Mouse (Mus musculus) layer of hippocampus, postnatal 36 days (tissue): ENCODE results near the gene Tmem63c. TPM values are rescaled to one million over a fixed set of nuclear protein-coding genes. Genes with fewer than 3 reads are reported as not detected.
A peak's percentile ranks its signal among the peaks of the same experiment; 100 is the strongest.

ENCODE experiments used
- DNase-seq, 2 experiments: peaks; one replicate each; pipeline ENCODE4 v3.0.0; 2022
- total RNA-seq, 2 experiments: library from RNA; stranded (reverse); gene quantifications; 2 replicates each; pipeline ENCODE4 v1.2.3; 2021

The Tmem63c gene
- total RNA-seq, 2 experiments from 2014 or later, result 36.2 to 36.4 TPM

GRCm38 (mm10) chr12:87054873-87055272 lies 33.7 kb downstream of the Tmem63c start:
- no peak for DNase-seq

- DNase-seq, result no peak
Observed at GRCm38 (mm10) chr12:87057066-87057465, 35.9 kb downstream of the Tmem63c start.

- DNase-seq, result no peak
Observed at GRCm38 (mm10) chr12:87065446-87065845, 44.3 kb downstream of the Tmem63c start.

DNA sequence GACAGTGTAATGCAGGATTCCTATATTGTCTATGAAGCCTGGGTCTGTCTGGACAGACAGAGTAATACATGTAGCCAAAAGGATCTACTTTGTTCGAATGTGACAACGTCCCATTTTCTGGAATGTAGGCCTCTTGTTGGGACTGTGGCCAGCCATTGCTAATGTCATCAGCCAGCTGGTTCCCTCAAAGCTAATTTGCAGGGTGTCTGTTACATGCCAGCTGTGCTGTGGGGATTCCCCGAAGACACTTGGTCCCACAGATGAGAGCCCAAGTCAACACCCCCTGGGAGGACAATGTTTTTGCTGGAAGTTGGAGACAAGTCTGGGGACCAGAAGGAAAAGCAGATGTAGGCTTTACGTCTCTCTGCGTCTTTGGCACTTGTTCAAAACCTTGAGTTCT lies 45.3 kb downstream of the Tmem63c start:
- DNase-seq, result peak; percentile 24 to 36

- no peak for DNase-seq
Observed at GRCm38 (mm10) chr12:87070520-87070919, 49.4 kb downstream of the Tmem63c start.

- no peak for DNase-seq
Observed at GRCm38 (mm10) chr12:87076610-87077009, 55.5 kb downstream of the Tmem63c start.

DNA sequence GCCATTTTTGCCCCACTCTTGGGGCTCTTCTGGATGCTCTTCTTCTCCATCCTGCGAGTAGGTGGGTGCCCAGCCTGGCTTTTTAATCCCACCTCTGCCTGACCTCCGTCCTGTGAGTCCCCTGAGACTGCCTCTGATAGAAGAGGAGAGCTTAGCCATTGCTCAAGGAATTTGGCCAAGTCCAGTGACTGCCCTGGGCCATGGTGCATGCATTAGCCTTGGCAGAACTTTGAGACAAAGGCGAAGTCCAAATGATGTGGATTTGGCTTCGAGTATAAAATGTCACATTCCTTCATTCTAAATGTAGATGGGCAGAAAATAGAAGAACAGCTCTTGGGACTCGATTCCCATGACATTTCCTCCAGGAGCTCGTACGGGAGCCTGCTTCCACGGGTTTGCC lies 61.7 kb downstream of the Tmem63c start:
- DNase-seq, result no peak

GRCm38 (mm10) chr12:87087236-87087635 lies 66.1 kb downstream of the Tmem63c start:
- DNase-seq, result no peak

- DNase-seq, result no peak
Observed at GRCm38 (mm10) chr12:87088331-87088730, 67.2 kb downstream of the Tmem63c start.

GRCm38 (mm10) chr12:87089255-87089654 lies 68.1 kb downstream of the Tmem63c start:
- no peak for DNase-seq

DNA sequence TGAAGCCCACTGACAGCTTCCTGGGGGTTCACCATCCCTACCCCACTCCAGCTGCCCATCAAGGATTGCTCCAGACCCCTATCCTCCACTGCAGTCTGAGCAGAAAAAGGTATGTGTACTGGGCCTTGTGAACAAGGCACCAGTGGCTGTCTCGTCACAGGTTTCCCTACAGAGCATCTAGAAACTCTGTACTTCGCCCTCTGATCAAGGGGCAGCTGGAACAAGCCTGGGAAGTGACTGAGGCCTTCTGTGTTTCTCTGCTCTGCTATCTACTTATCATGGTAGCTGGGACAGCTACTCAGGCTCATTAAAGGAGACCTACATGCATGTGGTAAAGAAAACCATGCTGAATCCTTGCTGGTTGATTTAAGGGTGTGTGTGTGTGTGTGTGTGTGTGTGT lies 68.6 kb downstream of the Tmem63c start:
- no peak for DNase-seq

DNA sequence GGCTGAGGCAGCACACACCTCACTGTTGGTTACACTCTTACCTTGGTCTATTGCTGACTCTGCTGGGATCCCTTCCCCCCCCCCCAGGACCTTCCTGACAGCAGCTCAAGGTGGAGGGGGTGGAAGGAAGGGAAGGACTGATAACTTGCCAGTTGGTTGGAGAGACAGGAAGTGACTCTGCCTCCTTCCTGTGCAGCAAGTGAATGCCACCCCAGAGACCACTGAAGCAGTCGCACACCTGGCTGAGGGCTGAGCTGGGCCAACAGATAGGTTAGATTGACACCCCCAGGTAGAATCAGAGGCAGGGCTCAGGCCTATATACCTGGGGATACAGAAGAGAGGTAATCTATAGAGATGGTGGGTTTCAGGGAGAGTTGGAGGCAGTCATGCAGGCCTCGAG lies 70.8 kb downstream of the Tmem63c start:
- DNase-seq, result no peak

GRCm38 (mm10) chr12:87093249-87093648 lies 72.1 kb downstream of the Tmem63c start:
- DNase-seq, result no peak

- DNase-seq, result no peak
Observed at GRCm38 (mm10) chr12:87093671-87094070, 72.5 kb downstream of the Tmem63c start.

GRCm38 (mm10) chr12:87100331-87100730 lies 79.2 kb downstream of the Tmem63c start:
- no peak for DNase-seq

- DNase-seq, result no peak
Observed at GRCm38 (mm10) chr12:87102165-87102631, 81.1 kb downstream of the Tmem63c start, which contains the start of gene Ngb. TSS of gene Ngb (minus strand) at chr12:87102539.

DNA sequence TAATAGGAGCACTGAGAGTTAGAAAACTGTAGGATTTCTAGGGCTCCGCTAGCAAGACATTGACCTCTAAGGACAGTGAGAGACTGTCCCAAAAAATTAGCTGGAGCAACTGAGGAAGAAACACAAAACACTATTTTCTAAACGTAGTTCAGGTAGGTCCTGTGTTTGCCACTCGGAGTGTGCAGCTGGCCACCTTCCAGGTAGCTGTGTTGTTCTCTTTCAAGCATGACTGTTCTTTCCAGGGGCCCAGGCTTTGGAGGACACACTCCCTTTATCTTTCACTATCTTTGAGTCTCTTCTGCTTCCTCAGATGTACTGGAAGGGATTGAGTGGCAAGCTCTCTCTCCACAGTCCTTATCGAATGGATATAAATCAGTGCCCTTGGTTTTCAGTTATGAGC lies 82.3 kb downstream of the Tmem63c start:
- DNase-seq, result no peak

DNA sequence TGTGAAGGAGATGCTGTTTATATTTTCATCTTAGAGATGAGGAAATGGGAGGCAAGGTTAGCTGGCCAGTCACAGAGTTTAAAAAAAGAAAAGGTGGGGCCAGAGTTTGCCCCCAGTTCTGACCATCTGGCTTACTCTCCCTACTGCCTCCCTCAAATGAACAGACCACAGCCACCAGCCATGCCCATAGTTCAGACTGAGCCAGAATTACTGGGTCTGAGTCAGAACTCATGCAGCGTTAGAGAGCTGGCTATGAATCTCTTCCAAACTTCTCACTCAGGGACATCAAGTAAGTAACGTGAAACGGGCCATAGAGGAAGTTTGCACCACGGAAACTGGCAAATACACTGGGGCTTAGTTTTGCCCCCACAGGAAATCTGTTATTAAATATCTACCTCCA lies 83.7 kb downstream of the Tmem63c start:
- DNase-seq, result no peak

- no peak for DNase-seq
Observed at GRCm38 (mm10) chr12:87107357-87107977, 86.3 kb downstream of the Tmem63c start.

GRCm38 (mm10) chr12:87121918-87122589 lies 100.9 kb downstream of the Tmem63c start:
- DNase-seq, result no peak

DNA sequence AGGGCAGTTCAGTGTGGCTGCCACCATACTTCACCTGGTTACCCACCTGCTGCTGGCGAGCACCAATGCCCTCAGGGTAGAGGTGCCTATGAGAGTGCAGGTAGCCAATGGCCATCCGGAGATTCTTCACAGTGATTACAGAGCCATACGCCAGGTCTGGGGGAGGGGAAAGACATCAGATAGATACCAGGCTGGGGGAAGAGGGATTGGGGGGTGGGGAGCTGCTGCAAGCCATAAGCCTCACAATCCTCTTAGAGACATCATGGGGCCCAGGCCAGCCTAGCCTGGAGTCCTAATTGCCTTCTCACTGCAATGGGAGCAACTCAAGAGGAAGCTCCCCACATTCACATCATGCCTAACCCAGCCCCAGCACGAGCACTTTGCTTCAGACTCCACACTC lies 106.1 kb downstream of the Tmem63c start:
- DNase-seq, result no peak

- no peak for DNase-seq
Observed at GRCm38 (mm10) chr12:87130224-87130623, 109.1 kb downstream of the Tmem63c start.

- no peak for DNase-seq
Observed at GRCm38 (mm10) chr12:87131181-87131580, 110.0 kb downstream of the Tmem63c start.

DNA sequence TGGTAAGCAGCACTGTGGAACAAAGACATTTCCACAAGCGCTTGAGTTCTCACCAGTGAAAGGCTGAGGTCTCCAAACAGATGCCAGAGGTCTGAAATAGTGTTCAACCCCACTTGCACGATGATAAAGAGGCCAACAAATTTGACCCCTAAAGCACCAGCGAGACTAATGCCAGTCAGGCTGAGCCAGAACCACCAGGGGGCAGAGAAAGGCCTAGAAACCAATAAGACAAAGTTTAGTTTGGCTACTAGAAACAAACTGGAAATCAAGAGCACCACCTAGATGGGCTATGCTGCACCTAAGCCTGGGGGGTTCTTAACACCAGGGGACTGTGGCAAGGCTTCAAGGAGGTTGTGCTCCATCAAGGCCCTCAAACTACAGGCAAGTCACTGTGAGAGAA lies 110.5 kb downstream of the Tmem63c start:
- DNase-seq, result no peak
